Mouse (Mus musculus) yolk sac, embryonic 10.5 days (tissue): ENCODE results near the gene Gm21974.
A peak's percentile ranks its signal among the peaks of the same experiment; 100 is the strongest.
"Not testable (repeated sequence)": the region's sequence is repeated elsewhere in the genome, so short reads cannot be mapped to it uniquely, and the experiment has no call there.

Experiments
- DNase-seq: peaks from one replicate; pipeline ENCODE4 v3.0.0-alpha.2; 2017; ENCODE audit warnings: low spot score

The Gm21974 gene

GRCm38 (mm10) chr7:127876041-127876466 is 19.2 kb downstream of the Gm21974 start, which contains the start of gene Zfp646:
Gene Zfp646 (plus strand): TSS chr7:127876221.
- DNase-seq, result peak; percentile 94

- DNase-seq, result peak; percentile 93
These were observed 19.6 kb downstream of the Gm21974 start for GRCm38 (mm10) chr7:127875627-127876001.

DNA sequence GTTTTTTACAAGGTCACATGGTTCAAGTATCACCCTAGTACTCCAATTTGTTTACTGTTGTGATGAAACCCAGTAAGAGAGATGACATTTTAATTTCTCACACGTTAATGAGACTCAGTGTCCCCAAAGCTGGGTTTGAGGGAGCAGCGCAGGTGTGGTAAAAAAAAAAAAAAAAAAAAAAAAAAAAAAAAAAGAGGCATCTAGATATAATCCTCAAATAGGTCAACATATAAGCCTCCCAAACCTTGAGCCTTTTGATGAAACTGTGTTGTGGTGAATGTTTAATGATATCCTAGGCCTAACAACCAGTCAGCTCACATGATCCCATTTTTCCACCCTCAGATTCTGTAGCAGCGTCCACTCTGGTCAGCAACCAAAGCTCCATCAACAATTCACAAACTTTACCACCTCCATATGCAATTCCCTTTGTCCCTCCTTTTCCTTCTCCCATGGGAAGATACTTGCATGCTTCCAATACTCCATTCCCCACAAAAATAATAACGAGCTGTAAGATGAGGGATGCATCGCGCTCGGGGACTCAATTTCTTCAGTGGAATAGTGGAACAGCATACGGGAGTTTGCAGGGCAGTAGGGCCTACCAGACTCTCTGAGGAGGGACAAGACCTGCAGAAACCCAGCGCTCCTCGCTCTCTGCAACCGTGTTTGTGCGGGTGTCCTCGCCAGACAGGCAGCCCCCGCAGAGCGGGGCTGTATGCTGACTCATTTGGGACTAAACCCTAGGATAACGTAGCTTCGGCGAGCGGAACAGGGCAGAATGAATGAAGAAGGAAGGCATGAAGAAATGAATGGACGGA is 20.2 kb downstream of the Gm21974 start:
- DNase-seq, result no peak

DNA sequence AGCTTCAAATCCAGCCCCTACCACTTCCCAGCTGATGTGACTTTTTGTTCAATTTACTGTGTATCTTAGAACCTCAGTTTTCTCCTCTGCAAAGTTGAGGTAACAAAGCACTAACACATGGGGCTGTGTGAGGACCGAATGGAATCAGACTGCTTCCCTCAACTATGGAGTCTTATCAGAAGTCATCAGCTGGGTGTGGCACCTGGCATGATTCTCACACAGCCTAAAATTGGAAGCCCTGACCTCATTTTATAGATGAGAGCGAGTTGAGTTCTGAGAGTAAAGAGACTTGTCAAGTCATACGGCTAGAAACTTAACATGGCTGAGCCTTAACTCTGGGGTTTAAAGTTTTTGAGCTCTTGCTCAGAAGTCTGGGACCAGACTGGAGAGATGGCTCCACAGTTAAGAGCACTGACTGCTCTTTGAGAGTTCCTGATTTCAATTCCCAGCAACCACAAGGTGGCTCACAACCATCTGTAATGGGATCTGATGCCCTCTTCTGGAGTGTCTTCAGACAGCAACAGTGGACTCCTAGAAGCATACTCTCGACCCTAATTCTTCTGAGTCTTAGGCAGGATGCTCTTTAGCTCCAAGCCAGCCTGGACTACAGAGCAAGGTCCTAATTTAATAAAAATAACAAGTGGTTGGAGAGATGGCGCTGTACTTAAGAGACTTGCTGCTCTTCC is 25.0 kb downstream of the Gm21974 start:
- DNase-seq, result no peak

- DNase-seq, result no peak
These were observed 26.0 kb downstream of the Gm21974 start for GRCm38 (mm10) chr7:127869149-127869810.

DNA sequence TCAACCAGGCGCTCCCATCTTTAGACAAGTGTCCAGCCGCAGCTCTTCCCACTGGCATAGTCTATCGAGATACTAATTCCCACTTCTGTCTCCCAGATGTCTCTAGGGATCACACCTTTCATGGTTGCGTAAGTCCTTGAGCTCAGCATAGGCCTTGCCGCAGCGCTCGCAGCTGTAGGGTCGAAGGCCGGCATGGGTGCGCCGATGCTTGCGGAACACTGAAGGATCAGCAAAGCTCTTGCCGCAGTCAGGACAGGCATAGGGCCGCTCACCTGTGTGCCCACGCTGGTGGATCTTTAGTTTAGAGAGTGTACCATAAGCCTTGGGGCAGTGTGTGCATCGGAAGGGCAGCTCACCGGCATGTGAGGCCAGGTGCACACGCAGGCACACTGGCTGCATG is 27.6 kb downstream of the Gm21974 start:
- no peak for DNase-seq

DNA sequence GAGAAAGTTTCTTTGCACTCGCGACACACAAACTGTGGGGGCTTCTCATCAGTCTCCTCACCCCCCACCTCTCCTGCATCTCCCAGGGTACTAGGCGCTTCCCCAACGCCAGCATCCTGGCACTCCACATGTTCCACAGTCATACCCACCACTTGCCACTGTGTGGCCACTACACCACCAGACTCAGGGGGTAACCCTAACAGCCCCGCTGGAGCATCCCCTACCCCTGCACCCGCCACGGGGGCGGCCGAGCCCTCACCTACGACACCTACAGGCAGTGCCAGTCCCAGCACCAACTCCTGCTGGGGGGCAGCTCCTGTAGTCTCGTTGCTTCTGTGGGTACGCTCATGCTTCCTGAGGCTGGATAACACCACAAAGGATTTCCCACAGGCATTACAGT is 28.8 kb downstream of the Gm21974 start:
- no peak for DNase-seq

DNA sequence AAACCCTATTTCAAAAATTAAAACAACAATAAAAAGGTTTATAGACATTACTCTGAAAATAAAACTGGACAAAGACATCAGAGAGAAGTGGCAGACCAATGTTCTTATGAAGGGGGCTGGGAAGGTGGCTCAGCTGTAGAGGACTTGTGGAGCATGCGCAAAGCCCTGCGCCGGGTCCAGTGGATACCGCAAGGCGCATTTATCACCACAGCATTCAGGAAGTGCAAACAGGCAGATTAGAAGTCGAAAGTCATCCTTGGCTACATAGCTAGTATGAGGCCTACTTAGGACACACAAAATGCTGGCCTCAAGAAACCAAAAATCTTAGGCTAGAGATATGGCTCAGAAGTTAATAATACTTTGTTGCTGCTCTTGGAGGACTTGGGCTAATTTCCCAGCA is 37.0 kb downstream of the Gm21974 start:
- no peak for DNase-seq

- DNase-seq, result no peak
These were observed 44.3 kb downstream of the Gm21974 start for GRCm38 (mm10) chr7:127850906-127851305.

DNA sequence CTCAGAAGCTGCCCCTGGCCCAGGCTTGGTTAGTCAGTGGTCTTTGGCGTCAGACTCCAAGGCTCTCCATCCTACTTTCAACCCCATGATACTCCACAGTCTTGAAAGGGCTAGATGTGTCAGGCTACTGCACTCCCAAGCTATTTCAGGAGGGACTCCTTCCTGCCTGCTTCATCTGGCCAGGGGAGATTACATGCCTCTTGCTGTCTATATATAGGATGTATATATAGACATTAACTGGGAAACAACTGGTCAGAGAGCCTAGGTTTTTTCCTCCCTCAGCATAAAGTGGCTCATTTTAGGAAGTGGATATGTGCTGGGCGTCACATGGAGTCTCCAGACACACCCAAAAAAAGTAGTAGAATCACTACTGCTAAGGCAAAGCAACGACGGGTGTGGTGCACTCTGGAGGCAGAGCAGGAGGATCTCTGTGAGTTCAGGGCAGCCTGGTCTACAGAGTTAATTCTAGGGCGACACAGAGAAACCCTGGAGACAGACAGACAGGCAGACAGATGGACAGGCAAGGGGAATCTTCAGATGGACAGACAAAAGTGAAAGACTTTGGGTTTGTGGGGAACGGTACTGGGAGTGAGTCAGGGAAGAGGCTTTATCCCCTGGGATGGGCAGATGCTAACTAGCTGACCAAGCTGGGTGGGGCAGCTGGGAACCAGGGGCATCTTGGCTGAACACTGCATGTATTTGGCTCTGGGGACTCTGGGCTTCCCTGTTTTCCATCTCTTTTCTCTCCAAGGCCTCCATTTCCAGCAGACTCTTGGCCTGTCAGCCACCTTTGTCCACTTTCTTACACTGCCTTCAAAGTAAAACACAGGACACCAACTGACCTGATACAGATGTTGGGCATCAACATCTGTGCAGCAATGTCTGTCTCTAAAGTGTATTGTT is 45.0 kb downstream of the Gm21974 start:
- DNase-seq, result no peak

GRCm38 (mm10) chr7:127842001-127842718 is 53.1 kb downstream of the Gm21974 start:
- peak; percentile 81 for DNase-seq

- DNase-seq, result peak; percentile 91
These were observed 53.8 kb downstream of the Gm21974 start for GRCm38 (mm10) chr7:127841340-127842000.

DNA sequence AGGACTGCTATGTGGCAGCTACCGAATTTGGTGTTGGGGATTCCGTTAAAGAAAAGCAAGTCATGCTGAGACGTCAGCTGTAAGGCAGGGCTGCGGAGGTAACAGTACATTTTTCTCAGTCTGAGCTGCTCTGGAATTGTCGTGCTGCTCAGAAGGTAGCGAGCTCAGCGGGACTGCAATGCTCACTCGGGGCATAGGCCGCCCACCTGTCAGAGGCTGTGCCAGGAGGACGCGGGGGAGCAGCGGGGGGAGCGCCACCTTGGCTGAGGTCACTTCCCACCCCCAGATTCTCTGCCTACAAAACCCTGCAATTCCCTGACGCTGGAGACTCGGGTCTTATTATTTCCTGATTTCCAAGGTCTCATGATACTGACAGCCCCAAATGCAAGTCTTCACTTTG is 54.4 kb downstream of the Gm21974 start:
- DNase-seq, result no peak

DNA sequence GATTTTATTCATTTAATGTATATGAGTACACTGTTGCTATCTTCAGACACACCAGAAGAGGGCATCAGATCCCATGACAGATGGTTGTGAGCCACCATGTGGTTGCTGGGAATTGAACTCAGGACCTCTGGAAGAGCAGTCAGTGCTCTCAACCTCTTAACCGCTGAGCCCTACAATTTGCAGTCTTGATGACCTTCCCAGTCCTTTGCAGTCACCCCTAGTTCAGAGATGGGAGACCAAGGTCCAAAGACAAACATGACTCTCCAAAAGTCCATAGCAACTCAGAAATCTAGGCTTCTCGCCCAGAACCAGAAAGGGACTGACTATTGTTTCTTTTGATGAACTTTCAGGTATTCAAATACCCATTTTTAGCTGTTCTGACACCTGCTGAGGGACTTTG is 55.2 kb downstream of the Gm21974 start:
- DNase-seq, result not testable (repeated sequence)

DNA sequence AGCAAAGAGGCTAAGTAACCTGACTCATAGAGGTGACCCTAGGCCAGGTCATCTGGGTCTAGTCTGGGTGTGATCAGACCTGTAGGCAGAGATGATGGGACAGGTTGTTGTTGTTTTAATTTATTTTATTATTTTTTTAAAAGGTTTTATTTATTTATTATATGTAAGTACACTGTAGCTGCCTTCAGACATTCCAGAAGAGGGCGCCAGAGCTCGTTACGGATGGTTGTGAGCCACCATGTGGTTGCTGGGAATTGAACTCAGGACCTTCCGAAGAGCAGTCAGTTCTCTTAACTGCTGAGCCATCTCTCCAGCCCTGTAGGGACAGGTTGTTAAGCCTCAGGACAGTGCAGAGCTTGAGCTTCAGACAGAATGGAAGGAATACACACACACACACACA is 57.4 kb downstream of the Gm21974 start:
- not testable (repeated sequence) for DNase-seq

DNA sequence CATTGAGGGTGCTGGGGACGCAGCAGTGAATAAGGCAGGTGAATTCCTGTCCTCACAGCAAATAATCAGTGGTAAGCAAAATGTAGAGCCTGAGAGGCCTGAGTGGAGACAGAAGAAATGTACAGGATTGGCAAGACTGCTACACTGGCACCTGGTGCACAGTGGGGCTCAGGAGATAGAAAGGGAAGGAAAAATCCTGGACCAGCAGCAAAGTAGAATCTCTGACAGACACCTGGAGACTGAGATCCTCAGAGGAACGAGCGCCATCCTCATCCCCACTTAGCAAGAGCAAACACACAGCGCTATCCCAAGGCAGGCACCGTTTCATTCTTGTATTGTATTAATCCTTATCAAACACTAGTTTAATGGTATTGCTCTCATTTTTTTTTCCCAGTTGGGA is 57.8 kb downstream of the Gm21974 start:
- DNase-seq, result no peak
